Comparison of ENCODE assay signal across 15 mouse cellular contexts in the genomic region with DNA sequence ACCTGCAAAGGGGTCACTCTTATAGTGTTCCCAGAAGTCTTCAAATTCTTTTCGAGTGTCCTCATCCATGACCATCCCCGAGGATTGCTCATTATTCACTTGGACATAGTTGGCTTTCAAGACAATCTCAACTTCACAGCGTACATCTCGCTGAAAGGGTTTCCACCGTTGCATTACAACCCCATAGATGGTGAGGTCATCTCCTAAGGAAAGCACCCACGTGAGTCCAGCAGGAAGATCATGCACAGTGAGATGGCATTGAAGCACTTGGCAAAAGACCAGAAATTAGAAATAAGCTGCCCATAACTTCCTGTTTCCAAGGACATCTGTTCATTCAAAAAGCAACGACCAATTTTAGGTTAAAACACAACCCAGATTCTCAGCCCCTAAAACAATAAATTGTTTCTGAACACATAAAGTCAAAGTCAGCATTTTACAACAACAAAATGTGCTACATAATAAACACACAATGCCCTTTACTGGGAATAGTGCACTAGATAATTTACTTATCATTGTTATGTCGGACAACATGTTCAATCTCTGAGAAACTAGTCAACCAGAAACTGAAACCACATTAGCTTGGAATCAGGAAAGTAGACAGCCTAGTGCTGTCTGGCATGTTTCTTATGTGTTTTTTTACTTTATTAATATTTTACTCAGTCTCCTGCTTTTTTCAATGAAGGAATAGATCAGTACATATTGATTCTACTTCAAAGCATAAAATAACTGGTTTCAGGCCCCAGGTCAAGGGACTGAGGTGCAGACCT. TPM values are rescaled to one million over a fixed set of nuclear protein-coding genes. Genes with fewer than 3 reads are reported as not detected.
DNase-seq lines count a peak whose midpoint lies in the region; ATAC-seq and TF ChIP-seq lines count a peak whose summit lies in the region.
"Had no signal": no experiment of that assay in that cellular context is flagged by ENCODE, and none has a peak within 500 bp of the region (broad histone marks: within the 10 kb centered on the region; RNA-seq: fewer than 3 reads in every experiment).

No protein-coding gene starts in this region.

- intact Hi-C loops in heart, postnatal 14 days (cut with DNase I) = no loop called here

- H3K36me3 ChIP-seq in lung, embryonic 14.5 days (ENCODE audit: insufficient read depth) = peaks cover 50% of the 10 kb centered on the region
- peaks cover 8% of the 10 kb centered on the region for H3K36me3 ChIP-seq in splenic B cell, adult 2 months (ENCODE audit: control insufficient read depth, insufficient read depth, low read length, poor library complexity, severe bottlenecking)

- H3K27ac ChIP-seq in lung, embryonic 14.5 days (ENCODE audit: low read depth) = no peak overlapping the region
- H3K27ac ChIP-seq in bone marrow macrophage, adult 2 months (ENCODE audit: insufficient read depth, low read depth, low read length) = peak overlapping the region; percentile 77
- H3K27ac ChIP-seq: embryonic facial prominence, embryonic 13.5 days; forebrain, embryonic 13.5 days; left cerebral cortex, adult 2 months had no signal

- no peak for ATAC-seq in lung, embryonic 14.5 days (ENCODE audit: insufficient read depth)
- ATAC-seq: forebrain, embryonic 13.5 days; inflammation-experienced regulatory T-cells, adult 6 months had no signal

- TF ChIP-seq CTCF in lung, embryonic 14.5 days (IDR thresholded peaks at IDR 0.05; ENCODE audit: low read depth) = no peak
- TF ChIP-seq CTCF in bone marrow macrophage, adult 2 months (IDR thresholded peaks at IDR 0.05; ENCODE audit: low read depth, low read length) = no peak

- H3K4me1 ChIP-seq in lung, embryonic 14.5 days (ENCODE audit: insufficient read depth) = no peaks in the 10 kb centered on the region
- peaks cover 26% of the 10 kb centered on the region for H3K4me1 ChIP-seq in bone marrow macrophage, adult 2 months (ENCODE audit: control insufficient read depth, insufficient read depth, low read length)
- H3K4me1 ChIP-seq: embryonic facial prominence, embryonic 13.5 days; forebrain, embryonic 13.5 days had no signal

- no peak for TF ChIP-seq POLR2A in bone marrow macrophage, adult 2 months (IDR thresholded peaks at IDR 0.05; ENCODE audit: borderline replicate concordance, low read depth, low read length)

- no peak overlapping the region for H3K4me3 ChIP-seq in lung, embryonic 14.5 days (ENCODE audit: low read depth, low read length)
- peak overlapping the region; percentile 38 for H3K4me3 ChIP-seq in bone marrow macrophage, adult 2 months (ENCODE audit: insufficient read depth, low read length)
- H3K4me3 ChIP-seq: embryonic facial prominence, embryonic 13.5 days; forebrain, embryonic 13.5 days; left cerebral cortex, adult 2 months had no signal

- DNase-seq in heart, adult 8-10 months (ENCODE audit: low spot score) = peak; percentile 18
- no peak for DNase-seq in heart, postnatal 14 days
- peak; percentile 28 for DNase-seq in lung, embryonic 14.5 days
- no peak for DNase-seq in lung, postnatal 10 days
- DNase-seq in splenic B cell, adult 2 months (ENCODE audit: low read depth, low spot score) = peak; percentile 39
- no peak for DNase-seq in spleen, postnatal 36 days (ENCODE audit: low spot score in 2 of 2)
- DNase-seq: cerebellum, adult 11 months; cerebellum, postnatal 36 days; kidney, postnatal 4 days; liver had no signal

- no peaks in the 10 kb centered on the region for H3K27me3 ChIP-seq in lung, embryonic 14.5 days (ENCODE audit: insufficient read depth, low read length)
- H3K27me3 ChIP-seq in splenic B cell, adult 2 months (ENCODE audit: control insufficient read depth, insufficient read depth, low read length, poor library complexity, severe bottlenecking) = no peaks in the 10 kb centered on the region
- H3K27me3 ChIP-seq: embryonic facial prominence, embryonic 13.5 days; forebrain, embryonic 13.5 days had no signal

- H3K9ac ChIP-seq in lung, embryonic 14.5 days = no peak overlapping the region
- H3K9ac ChIP-seq: embryonic facial prominence, embryonic 13.5 days; forebrain, embryonic 13.5 days had no signal

- H3K4me2 ChIP-seq in lung, embryonic 14.5 days = no peak overlapping the region
- H3K4me2 ChIP-seq: embryonic facial prominence, embryonic 13.5 days; forebrain, embryonic 13.5 days had no signal

- no peaks in the 10 kb centered on the region for H3K9me3 ChIP-seq in lung, embryonic 14.5 days (ENCODE audit: low read depth, low read length)
- H3K9me3 ChIP-seq: embryonic facial prominence, embryonic 13.5 days; forebrain, embryonic 13.5 days had no signal

- 71% methylated on average over 8 of the region's 8 CpGs for WGBS in lung, embryonic 14.5 days

RNA-seq across cellular contexts. Expression of gene Mcm9, which starts 14.2 kb away (rescaled TPM):
- total RNA-seq in heart, adult 8-10 months (2022) = 1 to 10 TPM; 2.5 to 3.6 (median 2.8) TPM
- 1 to 10 TPM; 4.2 to 4.7 TPM for total RNA-seq in heart, postnatal 14 days (2021)
- polyA plus RNA-seq in lung, embryonic 14.5 days (2014; fragmentation: Nextera tagmentation; extraction: Ambion mirVana) = 13.5 and 15.7 TPM in 2 replicates
- polyA plus RNA-seq in bone marrow macrophage, adult 2 months (2012; ENCODE audit: insufficient read depth, insufficient read length, missing spikeins) = 7.3 and 9.8 TPM in 2 replicates

RNA-seq across cellular contexts. Expression of gene Asf1a, which starts 19.5 kb away (rescaled TPM):
- total RNA-seq in heart, adult 8-10 months (2022) = 10 to 100 TPM; 26.4 to 30.3 (median 29.1) TPM
- total RNA-seq in heart, postnatal 14 days (2021) = 10 to 100 TPM; 27.9 to 30.9 TPM
- polyA plus RNA-seq in lung, embryonic 14.5 days (2014; fragmentation: Nextera tagmentation; extraction: Ambion mirVana) = 139 and 140 TPM in 2 replicates
- polyA plus RNA-seq in bone marrow macrophage, adult 2 months (2012; ENCODE audit: insufficient read depth, insufficient read length, missing spikeins) = 17.4 and 17.9 TPM in 2 replicates

Comparison
In these comparisons a context has a peak if more than half of its experiments do, and no peak if none do; other contexts are left out.
1. DNase-seq: peak in heart, adult 8-10 months (single experiment), lung, embryonic 14.5 days (single experiment) and splenic B cell, adult 2 months (single experiment); none in heart, postnatal 14 days (0 of 2), lung, postnatal 10 days (single experiment) and spleen, postnatal 36 days (0 of 2).